In the genomic region with DNA sequence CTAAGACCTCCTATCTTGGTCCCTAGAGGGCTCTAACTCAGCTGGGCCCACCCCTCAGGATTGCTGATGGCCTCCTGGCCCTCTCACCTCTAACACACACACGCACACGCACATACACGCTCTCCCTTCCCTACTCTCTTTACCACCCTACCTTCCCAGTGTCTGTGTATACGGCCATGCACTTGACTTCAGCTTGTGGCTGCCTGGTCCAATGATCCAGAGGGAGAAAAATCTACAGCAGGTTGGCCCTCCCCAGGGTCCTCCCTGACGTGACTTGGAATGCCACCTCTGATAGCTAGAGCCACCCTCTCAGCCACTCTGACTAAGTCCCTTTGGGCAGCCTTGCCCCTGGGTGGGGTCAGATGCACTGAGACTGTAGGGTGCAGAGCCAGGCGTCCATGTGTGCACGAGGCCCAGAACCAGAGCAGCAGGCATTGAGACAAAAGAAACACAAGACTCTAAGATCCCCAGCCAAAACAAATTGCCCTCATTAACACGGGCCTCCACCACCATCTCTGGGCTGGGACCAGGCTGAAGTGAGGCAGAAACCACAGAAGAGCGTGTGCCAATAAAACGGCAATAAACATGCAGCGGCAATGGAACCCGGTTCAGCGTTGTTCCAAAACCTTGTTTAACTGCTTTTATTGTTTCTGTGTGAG, we compare ENCODE assay signal across 12 mouse cellular contexts.
DNase-seq lines count a peak whose midpoint lies in the region; ATAC-seq and TF ChIP-seq lines count a peak whose summit lies in the region.
"Had no signal": no experiment of that assay in that cellular context is flagged by ENCODE, and none has a peak within 500 bp of the region (broad histone marks: within the 10 kb centered on the region; RNA-seq: fewer than 3 reads in every experiment).

No protein-coding gene starts in this region.

- DNase-seq in heart, adult 2 months: peak; percentile 15 to 17
- DNase-seq in 3134 (ENCODE audit: extremely low read depth, insufficient read length, low spot score): peak; percentile 47
- DNase-seq in brain, embryonic 14.5 days (ENCODE audit: low read depth): peak; percentile 84
- DNase-seq: liver, embryonic 13.5 days; right cerebral cortex, postnatal 25 days; thymus, postnatal 25 days had no signal

- no peak for TF ChIP-seq CTCF in heart, adult 2 months (IDR thresholded peaks at IDR 0.05)
- TF ChIP-seq CTCF in brain, embryonic 14.5 days (IDR thresholded peaks at IDR 0.05; ENCODE audit: borderline replicate concordance, extremely low read depth, insufficient read depth, insufficient read length): no peak

- no peaks in the 10 kb centered on the region for H3K79me2 ChIP-seq in heart, adult 2 months (replicated peaks; ENCODE audit: control insufficient read depth, insufficient read depth, low read length)

- TF ChIP-seq POLR2A in heart, adult 2 months (IDR thresholded peaks at IDR 0.05; ENCODE audit: insufficient read depth, low read depth, low read length): no peak
- no peak for TF ChIP-seq POLR2A in brain, embryonic 14.5 days (IDR thresholded peaks at IDR 0.05; ENCODE audit: borderline replicate concordance, extremely low read depth, insufficient read depth, insufficient read length, poor library complexity, severe bottlenecking)

- H3K4me1 ChIP-seq in heart, adult 2 months (ENCODE audit: control insufficient read depth, insufficient read depth, low read length): peaks cover 6% of the 10 kb centered on the region
- peaks cover 22% of the 10 kb centered on the region for H3K4me1 ChIP-seq in heart, embryonic 12.5 days (replicated peaks)
- peaks cover 34% of the 10 kb centered on the region for H3K4me1 ChIP-seq in limb, embryonic 13.5 days
- H3K4me1 ChIP-seq: midbrain, embryonic 15.5 days had no signal

- no peak overlapping the region for H3K9ac ChIP-seq in heart, adult 2 months (ENCODE audit: low read depth, low read length)
- no peak overlapping the region for H3K9ac ChIP-seq in heart, embryonic 12.5 days
- H3K9ac ChIP-seq in limb, embryonic 13.5 days: no peak overlapping the region
- H3K9ac ChIP-seq: liver, embryonic 13.5 days; midbrain, embryonic 15.5 days had no signal

- H3K4me2 ChIP-seq in heart, embryonic 12.5 days: no peak overlapping the region
- peak overlapping the region; percentile 9; the same call in 1 of the 2 replicates for H3K4me2 ChIP-seq in limb, embryonic 13.5 days (replicated peaks)
- H3K4me2 ChIP-seq: heart, embryonic 11.5 days; liver, embryonic 13.5 days; midbrain, embryonic 15.5 days had no signal

- H3K4me3 ChIP-seq in heart, adult 2 months: no peak overlapping the region
- H3K4me3 ChIP-seq in heart, embryonic 12.5 days: no peak overlapping the region
- H3K4me3 ChIP-seq in limb, embryonic 13.5 days: no peak overlapping the region
- H3K4me3 ChIP-seq: liver, embryonic 13.5 days; midbrain, embryonic 15.5 days had no signal

- WGBS in heart, adult 2 months: 81% methylated on average over 13 of the region's 13 CpGs
- WGBS in heart, embryonic 12.5 days: 83% methylated on average over 13 of the region's 13 CpGs
- WGBS in limb, embryonic 13.5 days: 41% methylated on average over 13 of the region's 13 CpGs

- no peaks in the 10 kb centered on the region for H3K27me3 ChIP-seq in heart, adult 2 months (ENCODE audit: control insufficient read depth, insufficient read depth, low read length)
- no peaks in the 10 kb centered on the region for H3K27me3 ChIP-seq in heart, embryonic 12.5 days (replicated peaks)
- peaks cover 24% of the 10 kb centered on the region for H3K27me3 ChIP-seq in limb, embryonic 13.5 days
- H3K27me3 ChIP-seq: midbrain, embryonic 15.5 days had no signal

- no peak for TF ChIP-seq EP300 in heart, adult 2 months (IDR thresholded peaks at IDR 0.05; ENCODE audit: insufficient read depth, low read depth, low read length)

- intact Hi-C loops in heart, adult 2 months (cut with DNase I): no loop called here

- H3K9me3 ChIP-seq in heart, embryonic 12.5 days (replicated peaks): no peaks in the 10 kb centered on the region
- no peaks in the 10 kb centered on the region for H3K9me3 ChIP-seq in limb, embryonic 13.5 days
- H3K9me3 ChIP-seq: liver, embryonic 13.5 days; midbrain, embryonic 15.5 days had no signal

- no peak overlapping the region for H3K27ac ChIP-seq in heart, adult 2 months
- H3K27ac ChIP-seq in heart, embryonic 12.5 days (ENCODE audit: poor library complexity, severe bottlenecking): no peak overlapping the region
- H3K27ac ChIP-seq in limb, embryonic 13.5 days: 0 out of 2 replicates have a peak overlapping the region, but pooled peaks have one; percentile 48
- H3K27ac ChIP-seq: liver, embryonic 13.5 days; midbrain, embryonic 15.5 days had no signal

- no peaks in the 10 kb centered on the region for H3K36me3 ChIP-seq in heart, adult 2 months (ENCODE audit: control insufficient read depth, insufficient read depth, low read length)
- H3K36me3 ChIP-seq in heart, embryonic 12.5 days: no peaks in the 10 kb centered on the region
- no peaks in the 10 kb centered on the region for H3K36me3 ChIP-seq in limb, embryonic 13.5 days
- H3K36me3 ChIP-seq: liver, embryonic 13.5 days; midbrain, embryonic 15.5 days had no signal

- no peak for ATAC-seq in heart, embryonic 12.5 days (ENCODE audit: insufficient number of reproducible peaks, low FRiP score)
- peak; percentile 64; the same call in 1 of the 2 replicates for ATAC-seq in limb, embryonic 13.5 days (ENCODE audit: low FRiP score, low read depth)
- ATAC-seq in erythroid progenitor cell, adult 5-6 weeks (replicated peaks; ENCODE audit: low FRiP score, poor library complexity, severe bottlenecking): no peak
- ATAC-seq in cerebellum, adult (ENCODE audit: insufficient number of reproducible peaks, low FRiP score, low TSS enrichment): no peak
- ATAC-seq: midbrain, embryonic 15.5 days had no signal

Comparison
In these comparisons a context has a peak if more than half of its experiments do, and no peak if none do; other contexts are left out.
1. DNase-seq: peak in every context shown above with its lines; median percentile 84 in brain, embryonic 14.5 days; 47 in 3134; 16 in heart, adult 2 months.